Mouse (Mus musculus) embryonic facial prominence, embryonic 15.5 days (tissue): ENCODE measurements at regions not wholly inside any gene's neighbourhood (a gene's known extent, or its start where the extent isn't known, plus 50 kb on each side); places are given as distances from the start of the nearest gene placed in this dataset.

Experiments used
- ATAC-seq: fragments of 200-750 bp; cut with Nextera tagmentation; 2 replicates; pipeline ENCODE4 v1.8.0; 2017; ENCODE audit warnings: low read depth, moderate TSS enrichment; ENCODE audit not compliant: insufficient number of reproducible peaks, low FRiP score, low TSS enrichment
- H3K27ac ChIP-seq: fragments of 300-500 bp; sonication (generic); replicated peaks from 2 replicates; pipeline ENCODE4 v1.5.1; 2015; ENCODE audit warnings: mild to moderate bottlenecking, inconsistent platforms
- H3K27me3 ChIP-seq: fragments of 300-500 bp; sonication (generic); 2 replicates; pipeline ENCODE4 v1.6.1; 2015; ENCODE audit warnings: inconsistent platforms
- H3K36me3 ChIP-seq: fragments of 300-500 bp; sonication (generic); 2 replicates; pipeline ENCODE4 v1.6.1; 2015; ENCODE audit warnings: mild to moderate bottlenecking, inconsistent platforms
- H3K4me1 ChIP-seq: fragments of 300-500 bp; sonication (generic); 2 replicates; pipeline ENCODE4 v1.6.1; 2015; ENCODE audit warnings: inconsistent platforms
- H3K4me2 ChIP-seq: fragments of 300-500 bp; sonication (generic); replicated peaks from 2 replicates; pipeline ENCODE4 v1.6.1; 2015; ENCODE audit warnings: mild to moderate bottlenecking, inconsistent platforms
- H3K4me3 ChIP-seq: fragments of 300-500 bp; sonication (generic); replicated peaks from 2 replicates; pipeline ENCODE4 v1.5.1; 2015; ENCODE audit warnings: mild to moderate bottlenecking, inconsistent platforms
- H3K9ac ChIP-seq: fragments of 300-500 bp; sonication (generic); 2 replicates; pipeline ENCODE4 v1.6.1; 2015; ENCODE audit warnings: inconsistent platforms
- H3K9me3 ChIP-seq: fragments of 300-500 bp; sonication (generic); replicated peaks from 2 replicates; pipeline ENCODE4 v1.6.1; 2016; ENCODE audit warnings: inconsistent platforms
- WGBS: fragments of 180-500 bp; shearing (Covaris S2); methylation state at CpG from one replicate; pipeline ENCODE4 v1.1.7; 2015; 5-methylcytosine and 5-hydroxymethylcytosine counted together

DNA sequence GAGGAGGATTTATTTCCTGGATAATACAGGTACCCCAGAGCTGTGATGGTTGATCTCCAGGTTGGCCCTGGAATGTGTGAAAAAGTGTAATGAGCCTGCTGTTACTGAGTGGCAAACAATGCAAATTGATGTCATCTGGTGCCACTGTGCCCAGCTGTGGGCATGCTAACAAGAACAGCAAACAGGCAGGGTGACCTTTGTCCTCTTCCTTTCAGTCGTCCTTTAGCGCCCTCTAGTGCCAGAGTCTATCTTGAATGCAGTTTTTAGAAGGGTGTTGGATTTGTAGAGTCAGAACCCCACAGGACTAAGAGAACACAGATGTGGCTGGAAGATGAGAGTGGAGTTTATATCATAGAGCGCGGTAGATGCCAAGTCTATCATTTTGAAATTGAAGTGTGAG lies 164.3 kb downstream of the Sdhaf3 start:
- Histone ChIP-seq H3K27me3 (no peaks in the 10 kb centered on the region), H3K4me1 (no peaks in the 10 kb centered on the region), H3K27ac (no peak overlapping the region), H3K4me3 (no peak overlapping the region), H3K36me3 (no peaks in the 10 kb centered on the region), H3K9me3 (no peaks in the 10 kb centered on the region), H3K9ac (no peak overlapping the region), H3K4me2 (no peak overlapping the region)
- no peak for ATAC-seq
- WGBS: 25% methylated on average over 4 of the region's 4 CpGs

DNA sequence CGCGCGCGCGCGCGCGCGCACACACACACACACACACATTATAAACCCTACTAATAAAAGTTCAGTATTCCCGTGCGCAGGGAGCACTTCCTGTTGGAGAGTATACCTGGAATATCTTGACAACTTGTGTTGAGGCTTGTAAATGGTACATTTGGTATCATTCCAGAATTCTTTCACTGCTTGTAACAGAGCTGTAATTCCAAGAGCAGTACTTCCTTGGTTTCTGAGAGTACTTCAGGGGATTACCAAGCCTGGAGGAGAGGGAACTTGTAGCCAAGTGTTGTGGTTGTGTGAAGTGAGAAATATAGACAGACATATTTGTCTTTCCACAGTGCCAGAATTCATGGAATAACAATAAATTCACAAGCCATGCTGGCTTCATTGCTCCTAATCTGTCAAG lies 177.2 kb downstream of the Sdhaf3 start:
- no peak for ATAC-seq
- 0 out of 2 replicates have a peak, but pooled peaks cover 2% of the 10 kb centered on the region for H3K4me1 ChIP-seq
- 92% methylated on average over 11 of the region's 11 CpGs for WGBS

DNA sequence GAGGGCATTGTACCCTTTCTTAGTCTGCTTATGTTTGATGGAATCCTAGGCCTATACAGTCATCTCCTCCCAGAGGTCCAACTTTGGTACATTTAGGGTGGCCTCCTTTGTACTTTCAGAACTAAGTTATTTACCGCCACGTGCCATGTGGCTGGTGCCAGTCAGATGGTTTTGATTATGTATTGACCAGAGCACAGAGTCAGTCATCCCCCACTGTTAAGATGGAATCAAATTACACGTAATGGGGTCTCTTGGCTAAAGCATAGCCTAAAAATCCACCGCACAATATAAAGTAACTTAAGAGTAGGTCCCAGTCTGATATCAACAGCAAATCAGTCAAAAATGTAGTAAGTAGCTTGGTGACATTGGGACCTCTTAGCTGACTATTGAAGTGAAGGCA lies 178.3 kb downstream of the Sdhaf3 start:
- 0 out of 2 replicates have a peak, but pooled peaks cover 2% of the 10 kb centered on the region for H3K4me1 ChIP-seq
- no peak overlapping the region for H3K27ac ChIP-seq
- H3K27me3 ChIP-seq: no peaks in the 10 kb centered on the region
- ATAC-seq: no peak
- H3K4me2 ChIP-seq: no peak overlapping the region
- H3K9me3 ChIP-seq: no peaks in the 10 kb centered on the region
- H3K9ac ChIP-seq: no peak overlapping the region
- no peak overlapping the region for H3K4me3 ChIP-seq
- WGBS: 50% methylated on average over 4 of the region's 4 CpGs
- H3K36me3 ChIP-seq: no peaks in the 10 kb centered on the region

More for the DNA sequence above, 177.2 kb downstream of the Sdhaf3 start:
- Histone ChIP-seq H3K27me3 (no peaks in the 10 kb centered on the region), H3K4me3 (no peak overlapping the region), H3K36me3 (no peaks in the 10 kb centered on the region), H3K4me2 (no peak overlapping the region), H3K27ac (no peak overlapping the region), H3K9me3 (no peaks in the 10 kb centered on the region), H3K9ac (no peak overlapping the region)

DNA sequence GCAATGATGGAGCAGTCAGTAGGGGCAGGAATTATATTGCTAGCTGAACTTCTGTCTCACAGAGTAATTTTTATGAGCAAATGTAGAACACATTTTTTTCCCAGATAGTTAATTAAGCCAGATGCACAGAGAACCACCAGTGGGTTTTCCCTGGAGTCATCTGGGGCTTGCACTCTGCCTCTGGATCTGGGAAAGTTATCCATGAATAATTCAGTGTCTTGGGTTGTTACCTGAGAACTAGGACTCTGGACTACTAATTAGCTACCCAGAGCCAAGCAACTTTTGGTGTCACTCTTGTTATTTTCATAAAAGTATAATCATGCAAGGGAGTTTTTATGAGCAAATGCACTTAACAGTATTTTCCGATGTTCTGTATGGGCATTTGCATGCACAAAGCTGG lies 179.1 kb downstream of the Sdhaf3 start:
- no peak for ATAC-seq
- no peak overlapping the region for H3K4me2 ChIP-seq
- H3K27ac ChIP-seq: no peak overlapping the region
- no peaks in the 10 kb centered on the region for H3K27me3 ChIP-seq
- no peaks in the 10 kb centered on the region for H3K9me3 ChIP-seq
- WGBS: 76% methylated on average over 1 of the region's 1 CpGs
- no peak overlapping the region for H3K9ac ChIP-seq
- 0 out of 2 replicates have a peak, but pooled peaks cover 2% of the 10 kb centered on the region for H3K4me1 ChIP-seq
- H3K4me3 ChIP-seq: no peak overlapping the region
- no peaks in the 10 kb centered on the region for H3K36me3 ChIP-seq

DNA sequence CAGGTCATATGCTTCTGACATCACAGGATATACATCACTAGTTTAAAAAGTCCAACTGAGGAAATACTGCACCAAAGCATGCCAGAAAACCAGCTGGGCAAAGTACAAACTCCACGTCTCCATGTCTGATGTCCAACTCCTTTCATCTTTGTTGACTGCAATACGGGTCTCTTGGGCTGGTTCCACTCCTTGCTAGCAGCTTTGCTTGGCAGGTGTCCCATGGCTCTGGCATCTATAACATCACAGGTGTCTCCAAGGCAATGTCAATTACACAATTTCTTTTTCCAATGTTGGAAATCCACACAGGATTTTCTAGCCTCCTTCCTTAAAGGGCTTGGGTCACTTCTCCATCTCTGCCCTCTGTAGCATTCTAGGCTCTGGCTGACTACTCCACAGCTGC lies 225.9 kb downstream of the Sdhaf3 start:
- WGBS: 65% methylated on average over 2 of the region's 2 CpGs
- Histone ChIP-seq H3K36me3 (no peaks in the 10 kb centered on the region), H3K4me1 (no peaks in the 10 kb centered on the region), H3K4me2 (no peak overlapping the region), H3K4me3 (no peak overlapping the region), H3K9ac (no peak overlapping the region), H3K27ac (no peak overlapping the region), H3K9me3 (no peaks in the 10 kb centered on the region), H3K27me3 (no peaks in the 10 kb centered on the region)
- no peak for ATAC-seq

DNA sequence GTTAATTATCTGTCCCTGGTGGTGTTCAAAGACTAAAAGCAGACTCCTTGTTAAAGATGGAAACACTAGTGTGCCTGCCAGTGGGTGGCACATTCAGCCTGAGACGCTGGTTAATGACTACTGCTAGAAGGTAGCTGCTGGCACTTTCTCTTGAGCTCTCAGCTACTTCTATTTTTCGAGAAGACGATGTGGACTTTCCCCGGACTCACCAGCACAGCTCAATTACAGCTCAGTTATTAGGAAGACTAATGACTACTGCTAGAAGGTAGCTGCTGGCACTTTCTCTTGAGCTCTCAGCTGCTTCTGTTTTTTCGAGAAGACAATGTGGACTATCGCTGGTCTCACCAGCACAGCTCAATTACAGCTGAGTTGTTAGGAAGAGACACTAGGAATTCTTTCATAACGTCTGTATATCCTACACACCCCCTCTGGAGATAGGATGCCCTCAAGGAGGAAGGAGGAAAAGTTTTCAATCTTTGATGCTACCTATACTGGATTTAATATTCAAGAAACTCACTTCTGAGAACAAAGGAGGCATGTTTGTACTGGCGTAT lies 243.3 kb downstream of the Sdhaf3 start:
- ATAC-seq: no peak
- no peaks in the 10 kb centered on the region for H3K27me3 ChIP-seq
- no peak overlapping the region for H3K27ac ChIP-seq
- H3K9ac ChIP-seq: no peak overlapping the region
- H3K9me3 ChIP-seq: no peaks in the 10 kb centered on the region
- no peaks in the 10 kb centered on the region for H3K4me1 ChIP-seq
- H3K36me3 ChIP-seq: no peaks in the 10 kb centered on the region
- no peak overlapping the region for H3K4me3 ChIP-seq
- WGBS: 59% methylated on average over 8 of the region's 8 CpGs
- no peak overlapping the region for H3K4me2 ChIP-seq

DNA sequence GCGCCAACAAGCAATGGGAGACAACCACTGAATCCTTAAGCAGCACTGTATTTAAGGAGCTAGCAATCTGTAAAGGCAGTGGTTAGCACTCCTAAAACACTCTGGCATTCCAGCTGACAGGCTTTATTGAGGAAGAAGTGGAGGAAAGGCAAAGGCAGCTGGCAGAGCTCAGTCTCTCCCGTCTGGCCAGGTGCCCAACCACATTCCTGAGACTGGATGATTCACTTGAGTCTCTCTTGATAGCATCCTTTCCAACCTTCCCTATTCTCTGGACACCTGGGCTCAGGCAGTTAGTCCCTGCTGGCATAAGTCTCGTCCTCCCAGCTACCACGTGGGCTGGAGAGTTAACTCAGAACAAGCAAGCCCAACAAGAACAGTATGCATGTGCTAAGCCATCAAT lies 260.1 kb downstream of the Sdhaf3 start:
- Histone ChIP-seq H3K9ac (no peak overlapping the region), H3K4me1 (no peaks in the 10 kb centered on the region), H3K27ac (no peak overlapping the region), H3K4me3 (no peak overlapping the region), H3K9me3 (no peaks in the 10 kb centered on the region), H3K4me2 (no peak overlapping the region), H3K27me3 (no peaks in the 10 kb centered on the region), H3K36me3 (no peaks in the 10 kb centered on the region)
- no peak for ATAC-seq
- 39% methylated on average over 4 of the region's 4 CpGs for WGBS

DNA sequence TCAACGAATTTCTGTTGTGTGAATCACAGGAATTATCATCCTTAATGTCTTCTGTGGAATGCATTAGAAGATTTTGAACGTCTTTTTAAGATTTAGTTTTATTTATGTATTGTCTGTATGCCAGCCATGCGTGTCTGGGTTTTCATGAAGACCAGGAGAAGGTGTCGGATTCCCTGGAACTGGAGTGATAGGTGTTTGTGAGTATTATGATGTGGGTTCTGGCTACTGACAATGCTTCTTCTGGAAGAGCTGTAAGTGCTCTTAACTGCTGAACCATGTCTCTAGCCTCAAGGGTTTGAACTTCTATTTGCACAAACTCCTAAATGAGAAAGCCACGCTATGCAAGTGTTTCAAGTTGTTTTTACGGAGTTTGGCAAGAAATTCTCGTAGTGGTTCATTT lies 296.5 kb downstream of the Sdhaf3 start:
- Histone ChIP-seq H3K9me3 (no peaks in the 10 kb centered on the region), H3K27ac (no peak overlapping the region)
- no peak for ATAC-seq

DNA sequence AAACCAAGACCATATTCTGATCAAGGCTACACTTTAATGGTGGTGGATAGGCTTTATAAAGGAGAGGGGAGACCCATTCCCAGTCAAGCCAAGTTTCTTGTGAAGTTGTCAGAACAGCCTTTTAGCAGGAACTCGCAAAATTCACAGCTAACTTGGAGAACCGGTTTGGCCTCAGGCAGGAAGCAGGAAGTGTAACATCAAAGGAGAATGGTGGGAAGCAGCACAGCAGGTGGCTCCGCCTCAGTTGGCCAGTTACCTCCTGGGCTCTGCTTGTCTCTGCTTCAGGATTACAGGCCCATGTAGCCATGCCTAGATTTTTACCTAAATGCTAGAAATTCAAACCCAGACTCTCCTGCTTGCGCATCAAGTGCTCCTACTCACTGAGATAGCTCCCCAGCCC lies 277.2 kb upstream of the Tac1 start:
- no peak for ATAC-seq
- H3K9me3 ChIP-seq: no peaks in the 10 kb centered on the region
- H3K4me1 ChIP-seq: no peaks in the 10 kb centered on the region
- H3K27ac ChIP-seq: no peak overlapping the region
- H3K4me3 ChIP-seq: no peak overlapping the region
- H3K9ac ChIP-seq: no peak overlapping the region
- no peaks in the 10 kb centered on the region for H3K27me3 ChIP-seq
- H3K4me2 ChIP-seq: no peak overlapping the region
- no peaks in the 10 kb centered on the region for H3K36me3 ChIP-seq
- WGBS: 38% methylated on average over 4 of the region's 4 CpGs

More for the DNA sequence above, 296.5 kb downstream of the Sdhaf3 start:
- WGBS: 49% methylated on average over 7 of the region's 7 CpGs
- Histone ChIP-seq H3K4me1 (no peaks in the 10 kb centered on the region), H3K4me3 (no peak overlapping the region), H3K27me3 (no peaks in the 10 kb centered on the region), H3K36me3 (no peaks in the 10 kb centered on the region), H3K4me2 (no peak overlapping the region), H3K9ac (no peak overlapping the region)

DNA sequence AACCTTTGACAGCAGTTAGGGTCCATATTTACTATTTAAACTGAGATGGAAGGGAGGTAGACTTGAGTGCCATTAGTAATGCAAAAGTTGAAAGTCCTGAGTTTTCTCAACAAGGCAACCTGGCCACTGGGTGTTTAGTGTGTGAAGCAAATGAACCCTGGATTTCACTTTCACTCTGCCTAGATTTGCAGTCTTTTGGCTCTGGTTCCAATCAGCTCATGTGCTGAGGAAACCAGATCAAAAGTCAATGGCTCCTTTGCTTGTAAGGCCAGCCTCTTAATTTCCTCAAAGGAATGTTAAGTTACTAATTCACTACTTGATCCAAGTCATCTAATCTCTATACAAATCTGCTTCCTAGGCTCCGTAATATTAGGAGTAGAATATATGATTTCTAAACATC lies 247.7 kb upstream of the Tac1 start:
- H3K4me3 ChIP-seq: no peak overlapping the region
- H3K36me3 ChIP-seq: no peaks in the 10 kb centered on the region
- H3K27ac ChIP-seq: no peak overlapping the region
- H3K9me3 ChIP-seq: no peaks in the 10 kb centered on the region
- H3K27me3 ChIP-seq: no peaks in the 10 kb centered on the region
- ATAC-seq: no peak
- no peaks in the 10 kb centered on the region for H3K4me1 ChIP-seq
- no peak overlapping the region for H3K4me2 ChIP-seq
- no peak overlapping the region for H3K9ac ChIP-seq
- 57% methylated on average over 1 of the region's 1 CpGs for WGBS

DNA sequence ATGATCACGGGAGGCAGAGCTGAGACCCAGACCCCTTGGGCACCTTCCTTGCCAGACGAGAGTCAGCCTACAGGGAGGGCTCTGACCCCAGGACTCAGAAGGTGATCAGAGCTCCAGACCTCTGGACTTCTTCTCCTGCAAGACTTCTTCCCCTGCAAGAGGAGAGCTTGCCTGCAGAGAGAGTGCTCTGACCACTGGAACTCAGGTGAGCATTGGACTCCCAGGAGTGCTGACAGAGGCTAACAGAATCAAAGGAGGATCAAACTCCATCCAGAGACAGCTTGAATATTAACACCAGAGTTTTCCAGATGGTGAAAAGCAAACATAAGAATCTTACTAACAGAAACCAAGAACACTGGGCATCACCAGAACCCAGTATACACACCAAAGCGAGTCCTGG lies 241.2 kb upstream of the Tac1 start:
- Histone ChIP-seq H3K27ac (no peak overlapping the region), H3K4me3 (no peak overlapping the region), H3K4me2 (no peak overlapping the region), H3K9ac (no peak overlapping the region), H3K27me3 (no peaks in the 10 kb centered on the region), H3K4me1 (no peaks in the 10 kb centered on the region), H3K9me3 (no peaks in the 10 kb centered on the region), H3K36me3 (no peaks in the 10 kb centered on the region)
- WGBS: 75% methylated on average over 3 of the region's 3 CpGs
- no peak for ATAC-seq

DNA sequence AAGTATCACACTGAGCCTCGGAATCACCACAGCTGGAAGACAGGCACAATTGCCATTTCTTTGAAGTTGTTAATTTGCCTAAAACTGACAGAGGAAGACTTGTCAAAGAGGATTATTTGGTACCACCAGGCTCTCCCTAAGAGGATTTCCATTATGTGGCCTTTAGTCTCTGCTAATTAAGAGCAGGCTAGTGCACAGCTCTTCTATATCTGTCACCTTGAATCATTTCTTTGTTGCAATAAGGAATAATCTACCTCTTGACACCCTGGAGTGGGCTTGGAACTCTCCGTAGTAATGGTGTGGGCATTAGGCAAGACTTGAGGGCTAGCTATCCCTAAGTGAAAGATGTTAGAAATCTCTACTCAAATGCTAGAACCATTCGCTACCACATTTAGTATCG lies 227.7 kb upstream of the Tac1 start:
- Histone ChIP-seq H3K27me3 (no peaks in the 10 kb centered on the region), H3K4me3 (no peak overlapping the region), H3K4me1 (no peaks in the 10 kb centered on the region), H3K36me3 (no peaks in the 10 kb centered on the region), H3K4me2 (no peak overlapping the region), H3K9me3 (no peaks in the 10 kb centered on the region), H3K9ac (no peak overlapping the region), H3K27ac (no peak overlapping the region)
- ATAC-seq: no peak
- 43% methylated on average over 4 of the region's 4 CpGs for WGBS
